Mouse (Mus musculus): ENCODE data around the gene Nol12. TPM values are rescaled to one million over a fixed set of nuclear protein-coding genes. Genes with fewer than 3 reads are reported as not detected.

The Nol12 gene
- polyA plus RNA-seq, 1 experiment from 2014 or later, result 24.5 TPM

DNA sequence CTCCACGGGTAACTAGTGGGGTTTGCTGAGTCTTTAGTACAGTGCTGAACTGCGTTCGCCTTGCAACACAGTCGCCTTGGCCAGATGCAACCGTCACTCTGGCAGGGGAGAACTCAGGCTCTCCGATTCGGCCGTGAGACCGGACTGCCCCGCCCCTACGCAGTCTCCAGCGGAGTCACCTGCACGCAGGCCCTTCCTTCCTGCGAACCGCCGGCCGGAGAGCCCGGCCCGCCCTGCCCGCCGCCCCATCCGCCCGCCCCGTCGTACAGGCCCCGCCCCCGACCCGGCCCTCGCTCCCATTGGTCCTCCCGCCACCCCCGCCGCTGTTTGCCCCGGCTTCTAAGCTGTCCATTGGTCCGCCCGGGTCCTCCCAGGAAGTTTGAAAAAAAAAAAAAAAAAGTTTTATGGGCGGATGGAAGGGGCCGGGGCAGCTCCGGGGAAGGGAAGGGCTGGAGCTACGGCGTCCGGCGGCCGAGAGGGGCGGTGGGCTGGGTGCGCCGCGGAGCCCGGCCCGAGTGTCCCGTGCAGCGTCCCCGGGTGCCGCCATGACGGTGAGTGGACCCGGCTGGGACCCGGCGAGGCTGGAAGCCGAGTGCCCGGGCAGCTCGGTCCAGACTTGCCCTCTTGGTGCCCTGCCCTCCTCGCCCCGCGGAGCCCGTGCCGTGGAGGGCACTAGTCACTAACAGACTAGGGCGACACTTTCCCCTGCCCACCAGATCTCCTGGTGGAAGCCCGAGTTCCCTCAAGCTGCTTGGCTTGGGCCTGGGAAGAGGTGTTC lies 48.1 kb downstream of the Nol12 start:
- Histone ChIP-seq H3K4me3 (replicated peaks) (peak overlapping the region; percentile 99), H3K27me3 (no peaks in the 10 kb centered on the region), H3K9ac (peak overlapping the region; percentile 95), H3K27ac (replicated peaks) (peak overlapping the region; percentile 97), H3K4me1 (replicated peaks) (peaks cover 62% of the 10 kb centered on the region), H3K9me3 (replicated peaks) (no peaks in the 10 kb centered on the region), H3K36me3 (replicated peaks) (peaks cover 13% of the 10 kb centered on the region), H3K4me2 (peak overlapping the region; percentile 94)
- WGBS (ENCODE audit: insufficient replicate concordance), result under 1% methylated on average over 67 of the region's 67 CpGs
- peak; percentile 86 for ATAC-seq (ENCODE audit: insufficient read depth)

GRCm38 (mm10) chr15:78983436-78984285 lies 48.9 kb downstream of the Nol12 start:
- Histone ChIP-seq H3K36me3 (replicated peaks) (peaks cover 21% of the 10 kb centered on the region), H3K4me1 (replicated peaks) (peaks cover 58% of the 10 kb centered on the region), H3K27ac (replicated peaks) (peak overlapping the region; percentile 97), H3K4me2 (peak overlapping the region; percentile 94), H3K9ac (peak overlapping the region; percentile 95), H3K9me3 (replicated peaks) (no peaks in the 10 kb centered on the region), H3K27me3 (no peaks in the 10 kb centered on the region), H3K4me3 (replicated peaks) (peak overlapping the region; percentile 99)
- ATAC-seq (ENCODE audit: insufficient read depth), result peak; percentile 62
- 2% methylated on average over 21 of the region's 21 CpGs for WGBS (ENCODE audit: insufficient replicate concordance)

DNA sequence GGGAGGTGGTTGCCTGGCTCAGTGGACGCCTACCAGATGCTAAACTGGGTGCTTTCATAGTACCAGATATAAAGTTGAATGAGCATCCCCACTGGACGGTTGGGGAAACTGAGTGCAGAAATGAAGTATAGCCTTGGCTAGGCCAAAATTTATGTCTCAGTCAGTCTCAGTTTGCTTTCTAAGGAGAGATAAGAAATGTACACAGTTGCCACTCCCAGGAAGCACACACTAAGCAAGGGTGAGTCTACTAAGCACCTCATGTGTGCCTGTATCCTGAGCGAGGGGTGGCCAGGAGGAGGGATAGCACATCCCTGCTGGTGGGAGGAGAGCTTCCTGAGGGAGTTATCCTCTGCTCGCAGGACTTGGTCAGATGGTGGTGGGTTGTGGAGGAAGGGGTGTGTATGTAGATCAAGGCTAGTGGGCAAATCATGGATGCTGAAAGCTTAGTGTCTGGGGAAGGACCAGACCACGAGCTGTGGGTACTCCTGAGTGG lies 49.6 kb downstream of the Nol12 start:
- no peaks in the 10 kb centered on the region for H3K27me3 ChIP-seq
- peak overlapping the region; percentile 97 for H3K27ac ChIP-seq (replicated peaks)
- peaks cover 53% of the 10 kb centered on the region for H3K4me1 ChIP-seq (replicated peaks)
- peak overlapping the region; percentile 99 for H3K4me3 ChIP-seq (replicated peaks)
- peak overlapping the region; percentile 94 for H3K4me2 ChIP-seq
- ATAC-seq (ENCODE audit: insufficient read depth), result no peak
- 17% methylated on average over 5 of the region's 5 CpGs for WGBS (ENCODE audit: insufficient replicate concordance)
- no peaks in the 10 kb centered on the region for H3K9me3 ChIP-seq (replicated peaks)
- H3K9ac ChIP-seq, result peak overlapping the region; percentile 95; the same call in 1 of the 2 replicates
- peaks cover 27% of the 10 kb centered on the region for H3K36me3 ChIP-seq (replicated peaks)

- Histone ChIP-seq H3K4me3 (replicated peaks) (no peak overlapping the region), H3K36me3 (replicated peaks) (peaks cover 50% of the 10 kb centered on the region), H3K9ac (no peak overlapping the region), H3K4me2 (no peak overlapping the region), H3K4me1 (replicated peaks) (peaks cover 47% of the 10 kb centered on the region), H3K27ac (replicated peaks) (no peak overlapping the region), H3K27me3 (no peaks in the 10 kb centered on the region), H3K9me3 (replicated peaks) (no peaks in the 10 kb centered on the region)
- ATAC-seq (ENCODE audit: insufficient read depth), result no peak
- 59% methylated on average over 11 of the region's 11 CpGs for WGBS (ENCODE audit: insufficient replicate concordance)
Measured at GRCm38 (mm10) chr15:78986536-78987220, 51.9 kb downstream of the Nol12 start.

DNA sequence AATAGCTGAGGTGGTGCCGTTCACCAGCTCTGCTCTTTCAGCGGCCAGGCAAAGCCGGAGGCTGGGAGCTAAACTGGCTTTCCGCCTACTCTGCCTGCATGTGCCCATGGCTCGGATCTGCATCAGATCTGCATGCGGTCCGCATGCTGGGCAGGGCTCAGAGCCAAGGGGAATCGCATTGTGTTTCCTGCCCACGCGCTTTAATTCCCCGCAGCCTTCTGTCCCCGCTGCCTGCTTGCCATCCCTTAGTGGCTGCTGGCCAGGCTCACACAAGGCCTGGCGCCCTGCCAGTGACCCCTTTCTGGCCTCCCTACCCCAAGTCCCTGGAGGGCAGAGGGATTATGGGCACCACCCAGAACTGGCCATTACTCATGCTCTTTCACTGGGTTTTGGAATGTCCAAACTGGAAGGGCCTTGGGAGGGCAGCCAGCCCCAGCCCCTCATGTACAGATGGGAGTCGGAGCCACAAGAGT lies 53.8 kb downstream of the Nol12 start:
- Histone ChIP-seq H3K4me1 (replicated peaks) (peaks cover 37% of the 10 kb centered on the region), H3K9me3 (replicated peaks) (no peaks in the 10 kb centered on the region), H3K9ac (no peak overlapping the region), H3K27ac (replicated peaks) (no peak overlapping the region), H3K4me3 (replicated peaks) (no peak overlapping the region), H3K36me3 (replicated peaks) (peaks cover 69% of the 10 kb centered on the region), H3K4me2 (no peak overlapping the region), H3K27me3 (no peaks in the 10 kb centered on the region)
- WGBS (ENCODE audit: insufficient replicate concordance), result 83% methylated on average over 14 of the region's 14 CpGs
- ATAC-seq (ENCODE audit: insufficient read depth), result no peak

GRCm38 (mm10) chr15:78989152-78990092 lies 54.7 kb downstream of the Nol12 start:
- Histone ChIP-seq H3K27ac (replicated peaks) (no peak overlapping the region), H3K36me3 (replicated peaks) (peaks cover 78% of the 10 kb centered on the region), H3K9ac (no peak overlapping the region), H3K4me2 (no peak overlapping the region), H3K27me3 (no peaks in the 10 kb centered on the region), H3K9me3 (replicated peaks) (no peaks in the 10 kb centered on the region), H3K4me3 (replicated peaks) (no peak overlapping the region), H3K4me1 (replicated peaks) (peaks cover 28% of the 10 kb centered on the region)
- no peak for ATAC-seq (ENCODE audit: insufficient read depth)
- WGBS (ENCODE audit: insufficient replicate concordance), result 79% methylated on average over 14 of the region's 14 CpGs

- Histone ChIP-seq H3K4me3 (replicated peaks) (no peak overlapping the region), H3K9ac (no peak overlapping the region), H3K27ac (replicated peaks) (no peak overlapping the region), H3K36me3 (replicated peaks) (peaks cover 84% of the 10 kb centered on the region), H3K9me3 (replicated peaks) (no peaks in the 10 kb centered on the region), H3K4me1 (replicated peaks) (peaks cover 21% of the 10 kb centered on the region), H3K4me2 (no peak overlapping the region), H3K27me3 (no peaks in the 10 kb centered on the region)
- ATAC-seq (ENCODE audit: insufficient read depth), result no peak
- 93% methylated on average over 9 of the region's 9 CpGs for WGBS (ENCODE audit: insufficient replicate concordance)
Measured at GRCm38 (mm10) chr15:78990093-78990463, 55.3 kb downstream of the Nol12 start.

DNA sequence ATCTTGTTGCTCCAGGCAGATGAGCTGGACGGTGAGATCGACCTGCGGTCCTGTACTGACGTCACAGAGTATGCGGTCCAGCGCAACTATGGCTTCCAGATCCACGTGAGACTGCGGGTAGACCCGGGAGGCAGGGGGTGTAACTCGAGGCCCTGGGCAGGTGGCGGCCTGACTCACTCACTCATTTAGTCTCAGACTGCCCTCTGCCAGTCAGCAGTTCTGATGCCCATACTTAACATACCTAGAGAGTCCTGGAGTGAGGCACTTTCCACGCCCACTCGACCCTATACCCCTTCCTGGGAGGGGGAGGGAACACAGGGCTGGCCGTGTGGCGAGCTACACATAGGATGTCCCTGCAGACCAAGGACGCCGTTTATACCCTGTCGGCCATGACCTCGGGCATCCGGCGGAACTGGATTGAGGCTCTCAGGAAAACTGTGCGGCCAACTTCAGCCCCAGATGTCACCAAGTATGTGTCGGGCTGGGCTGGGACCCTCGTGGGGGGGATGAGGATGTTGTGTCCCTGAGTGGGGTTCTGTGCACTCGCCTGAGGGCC lies 56.3 kb downstream of the Nol12 start:
- 89% methylated on average over 25 of the region's 25 CpGs for WGBS (ENCODE audit: insufficient replicate concordance)
- H3K9ac ChIP-seq, result no peak overlapping the region
- H3K4me1 ChIP-seq (replicated peaks), result peaks cover 22% of the 10 kb centered on the region
- no peak overlapping the region for H3K4me3 ChIP-seq (replicated peaks)
- H3K9me3 ChIP-seq (replicated peaks), result no peaks in the 10 kb centered on the region
- no peak overlapping the region for H3K27ac ChIP-seq (replicated peaks)
- no peak overlapping the region for H3K4me2 ChIP-seq
- ATAC-seq (ENCODE audit: insufficient read depth), result no peak
- H3K36me3 ChIP-seq (replicated peaks), result peaks cover 92% of the 10 kb centered on the region
- no peaks in the 10 kb centered on the region for H3K27me3 ChIP-seq

DNA sequence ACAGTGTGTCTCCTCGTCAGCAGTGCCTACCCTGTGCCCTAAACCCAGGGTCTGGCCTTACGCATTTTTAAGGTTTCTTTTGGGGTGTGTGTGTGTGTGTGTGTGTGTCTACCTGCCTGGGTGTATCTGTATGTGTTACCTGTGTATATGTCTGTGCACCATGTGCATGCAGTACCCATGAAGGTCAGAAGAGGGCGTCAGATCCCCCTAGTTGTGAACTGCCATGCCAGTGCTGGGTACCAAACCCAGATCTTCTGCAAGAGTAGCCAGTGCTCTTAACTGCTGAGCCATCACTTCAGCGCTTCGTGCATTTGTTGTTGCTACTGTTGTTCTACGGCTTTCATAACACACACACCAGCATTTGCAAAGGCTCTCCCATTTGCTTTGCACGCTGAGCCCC lies 57.5 kb downstream of the Nol12 start:
- WGBS (ENCODE audit: insufficient replicate concordance), result 83% methylated on average over 7 of the region's 7 CpGs
- Histone ChIP-seq H3K4me1 (replicated peaks) (peaks cover 21% of the 10 kb centered on the region), H3K27ac (replicated peaks) (no peak overlapping the region), H3K9me3 (replicated peaks) (no peaks in the 10 kb centered on the region), H3K9ac (no peak overlapping the region), H3K4me3 (replicated peaks) (no peak overlapping the region), H3K36me3 (replicated peaks) (peaks cover 85% of the 10 kb centered on the region), H3K27me3 (no peaks in the 10 kb centered on the region), H3K4me2 (no peak overlapping the region)
- ATAC-seq (ENCODE audit: insufficient read depth), result no peak

- Histone ChIP-seq H3K4me1 (replicated peaks) (peaks cover 20% of the 10 kb centered on the region), H3K9ac (no peak overlapping the region), H3K27me3 (no peaks in the 10 kb centered on the region), H3K4me2 (no peak overlapping the region), H3K36me3 (replicated peaks) (peaks cover 80% of the 10 kb centered on the region), H3K27ac (replicated peaks) (no peak overlapping the region), H3K9me3 (replicated peaks) (no peaks in the 10 kb centered on the region), H3K4me3 (replicated peaks) (no peak overlapping the region)
- ATAC-seq (ENCODE audit: insufficient read depth), result no peak
- WGBS (ENCODE audit: insufficient replicate concordance), result 94% methylated on average over 24 of the region's 24 CpGs
Measured at GRCm38 (mm10) chr15:78992925-78993324, 58.2 kb downstream of the Nol12 start.

All from liver, embryonic 15.5 days (tissue).